Mouse (Mus musculus): Measurements from ENCODE around the gene 1700020L24Rik.

DNA sequence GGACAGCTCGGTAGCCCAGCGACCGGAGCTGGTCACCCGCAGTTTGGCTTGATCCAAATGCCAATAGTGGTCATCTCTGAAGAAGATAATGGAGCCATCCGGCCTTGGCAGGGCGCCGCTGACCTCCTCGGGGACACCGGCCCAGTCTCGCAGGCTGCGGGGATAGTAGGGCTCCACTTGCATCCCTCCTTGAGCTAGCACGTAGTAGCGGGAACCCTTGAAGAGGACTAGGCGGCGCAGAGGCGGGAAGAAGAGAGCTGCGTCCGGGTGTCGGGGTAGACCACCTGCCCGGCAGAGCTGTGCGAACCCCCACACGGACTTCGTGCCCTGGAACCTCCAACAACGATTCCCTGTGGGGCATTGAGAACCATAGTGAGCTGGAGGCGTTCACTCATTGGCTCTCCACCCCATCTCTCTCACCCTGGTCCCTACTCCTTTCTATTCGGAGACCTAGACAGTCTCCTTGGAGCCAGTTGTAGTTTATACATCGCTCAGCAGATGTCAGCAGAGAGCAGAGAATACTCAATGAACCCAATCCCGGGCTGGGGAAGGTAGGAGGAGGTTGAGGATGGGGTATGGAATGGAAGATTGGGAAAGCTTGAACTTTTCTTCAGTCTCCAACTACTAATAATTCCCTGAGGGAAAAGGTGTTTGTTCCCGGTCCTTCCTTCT is 5.3 kb downstream of the 1700020L24Rik start:
- TF ChIP-seq CTCF (IDR thresholded peaks at IDR 0.05; ENCODE audit: low read depth, low read length) (no peak), POLR2A (IDR thresholded peaks at IDR 0.05; ENCODE audit: borderline replicate concordance, low read depth, low read length) (no peak)
